Mouse (Mus musculus) embryonic facial prominence, embryonic 15.5 days (tissue): ENCODE results near the gene Dhx58. TPM values are rescaled to one million over a fixed set of nuclear protein-coding genes. Genes with fewer than 3 reads are reported as not detected.

Experiments
- polyA plus RNA-seq: library from polyadenylated mRNA; unstranded; fragments of >200 nt; fragmentation: Nextera tagmentation; extraction: Ambion mirVana; gene quantifications from 2 replicates; pipeline ENCODE4 v1.2.1, GENCODE M21; 2015

Gene Dhx58
- polyA plus RNA-seq, 1 experiment from 2014 or later, result 5.9 TPM

Other genes with a start within 250 kb of the Dhx58 start
- gene Klhl11, start 231.5 kb downstream of the Dhx58 start, polyA plus RNA-seq, result 8.2 and 9.9 TPM in 2 replicates
- 137 and 152 TPM in 2 replicates for gene Acly, start 176.3 kb downstream of the Dhx58 start, polyA plus RNA-seq
- 3.9 and 6.0 TPM in 2 replicates for gene Ttc25, start 158.7 kb downstream of the Dhx58 start, polyA plus RNA-seq
- 32.0 and 33.9 TPM in 2 replicates for gene Cnp, start 129.4 kb downstream of the Dhx58 start, polyA plus RNA-seq
- 74.6 and 75.5 TPM in 2 replicates for gene Nkiras2, start 85.0 kb downstream of the Dhx58 start, polyA plus RNA-seq
- 242 and 256 TPM in 2 replicates for gene Dnajc7, start 84.1 kb downstream of the Dhx58 start, polyA plus RNA-seq
- gene Zfp385c, start 11.8 kb downstream of the Dhx58 start, polyA plus RNA-seq, result 2.0 and 3.1 TPM in 2 replicates
- 54.6 and 61.1 TPM in 2 replicates for gene Kat2a, start 8.2 kb upstream of the Dhx58 start, polyA plus RNA-seq
- 0.55 TPM in 1 of 2 replicates, not detected in the other for gene Hspb9, start 9.6 kb upstream of the Dhx58 start, polyA plus RNA-seq
- 31.0 and 33.2 TPM in 2 replicates for gene Rab5c, start 33.9 kb upstream of the Dhx58 start, polyA plus RNA-seq
- 0.64 and 1.1 TPM in 2 replicates for gene Kcnh4, start 55.7 kb upstream of the Dhx58 start, polyA plus RNA-seq
- not detected in 2 replicates for gene Hcrt, start 58.7 kb upstream of the Dhx58 start, polyA plus RNA-seq
- gene Ghdc, start 66.7 kb upstream of the Dhx58 start, polyA plus RNA-seq, result 7.2 and 9.2 TPM in 2 replicates
- 24.9 and 25.3 TPM in 2 replicates for gene Stat5b, start 146.5 kb upstream of the Dhx58 start, polyA plus RNA-seq
- 9.7 and 10.4 TPM in 2 replicates for gene Stat5a, start 155.1 kb upstream of the Dhx58 start, polyA plus RNA-seq
- gene Stat3, start 235.3 kb upstream of the Dhx58 start, polyA plus RNA-seq, result 75.6 and 79.3 TPM in 2 replicates